Mouse (Mus musculus): ENCODE results near the gene Vegfc.

Vegfc gene

DNA sequence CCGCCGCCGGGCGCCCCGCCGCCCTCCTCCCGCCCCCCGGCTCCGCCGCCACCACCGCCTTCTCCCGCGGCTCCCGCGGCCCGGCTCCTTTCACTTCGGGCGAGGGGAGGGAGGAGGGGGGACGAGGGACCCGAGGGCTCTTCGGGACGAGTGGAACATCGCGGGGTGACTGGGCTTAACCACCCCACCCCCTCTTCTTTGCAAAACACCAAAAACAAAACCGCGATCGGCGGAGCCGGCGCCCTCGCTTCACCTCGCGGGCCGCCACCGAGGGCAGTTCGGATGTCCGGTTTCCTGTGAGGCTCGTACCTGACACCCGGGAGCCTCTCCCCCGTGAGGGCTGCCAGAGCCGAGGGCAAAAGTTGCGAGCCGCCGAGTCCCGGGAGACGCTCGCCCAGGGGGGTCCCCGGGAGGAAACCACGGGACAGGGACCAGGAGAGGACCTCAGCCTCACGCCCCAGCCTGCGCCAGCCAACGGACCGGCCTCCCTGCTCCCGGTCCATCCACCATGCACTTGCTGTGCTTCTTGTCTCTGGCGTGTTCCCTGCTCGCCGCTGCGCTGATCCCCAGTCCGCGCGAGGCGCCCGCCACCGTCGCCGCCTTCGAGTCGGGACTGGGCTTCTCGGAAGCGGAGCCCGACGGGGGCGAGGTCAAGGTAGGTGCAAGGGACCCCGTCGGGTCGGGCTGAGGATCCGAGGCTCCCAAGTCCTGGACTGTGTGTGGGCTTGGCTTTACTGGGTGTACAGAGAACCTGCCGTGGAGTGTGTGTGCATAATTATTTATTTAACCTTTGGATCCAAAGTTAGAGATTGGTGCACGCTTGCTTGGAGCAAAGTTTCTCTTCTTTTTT is at the start of gene Vegfc:
Vegfc (plus strand) TSS at position 336 of the 850 bp plus-strand sequence.
- DNase-seq = peak; percentile 37

- DNase-seq = no peak
These were observed 42.8 kb upstream of the Vegfc start for GRCm38 (mm10) chr8:54034584-54034983.

DNA sequence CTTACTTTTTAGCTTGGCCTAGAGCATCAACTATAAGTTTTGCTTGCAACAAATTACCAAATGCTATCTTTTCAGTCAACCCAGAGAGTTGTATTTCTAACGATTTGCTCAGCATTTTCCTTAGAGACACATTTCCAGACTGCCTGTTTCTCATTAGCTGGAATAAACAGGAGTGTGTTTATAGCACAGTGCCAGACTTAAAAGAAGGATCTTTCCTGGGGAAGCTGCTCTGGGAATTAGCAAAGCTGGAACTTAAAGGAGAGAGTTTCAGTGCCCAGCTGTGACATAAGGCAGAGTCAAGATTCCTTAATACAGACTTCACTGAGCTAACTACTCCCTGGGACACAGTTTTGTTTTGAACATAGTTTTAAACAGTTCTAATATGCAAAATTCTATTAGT is 34.8 kb upstream of the Vegfc start:
- no peak for DNase-seq

DNA sequence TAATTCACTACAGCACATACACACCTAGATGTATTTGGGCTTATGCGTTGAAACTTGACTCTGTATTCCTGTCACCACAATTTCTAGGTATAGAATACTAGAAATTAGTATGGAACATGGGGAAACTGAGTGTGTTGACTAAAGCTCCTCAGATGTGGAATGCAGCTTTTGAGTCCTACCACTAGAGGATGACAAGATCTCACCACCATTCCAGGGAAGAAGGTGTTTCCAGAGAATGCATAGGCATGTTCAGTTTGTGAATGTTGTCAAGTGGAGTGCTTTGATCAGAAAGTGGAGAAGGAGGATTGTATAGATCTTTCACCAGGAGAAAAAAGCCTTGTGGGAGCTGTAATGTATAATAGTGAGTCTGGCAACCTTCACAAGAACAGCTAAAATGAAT is 33.9 kb upstream of the Vegfc start:
- no peak for DNase-seq

DNA sequence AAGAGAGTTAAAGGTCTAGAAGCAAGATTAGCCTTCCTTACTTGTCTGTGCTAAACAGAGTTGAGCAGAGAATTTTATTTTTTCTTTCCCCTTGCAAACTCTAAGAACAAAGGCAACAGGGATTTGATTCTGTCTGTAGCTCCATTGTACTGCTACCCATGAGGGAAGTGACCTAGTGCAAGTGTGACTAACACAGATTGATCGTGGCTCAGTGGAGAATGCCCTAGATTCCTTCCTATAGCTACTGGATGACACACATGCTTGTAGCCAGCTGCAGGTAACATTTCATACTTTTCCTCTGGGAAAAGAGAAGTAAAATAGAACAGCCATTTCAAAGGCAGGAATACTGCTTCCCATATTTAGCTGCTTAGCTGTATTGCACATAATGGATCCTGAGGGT is 24.2 kb upstream of the Vegfc start:
- no peak for DNase-seq

DNA sequence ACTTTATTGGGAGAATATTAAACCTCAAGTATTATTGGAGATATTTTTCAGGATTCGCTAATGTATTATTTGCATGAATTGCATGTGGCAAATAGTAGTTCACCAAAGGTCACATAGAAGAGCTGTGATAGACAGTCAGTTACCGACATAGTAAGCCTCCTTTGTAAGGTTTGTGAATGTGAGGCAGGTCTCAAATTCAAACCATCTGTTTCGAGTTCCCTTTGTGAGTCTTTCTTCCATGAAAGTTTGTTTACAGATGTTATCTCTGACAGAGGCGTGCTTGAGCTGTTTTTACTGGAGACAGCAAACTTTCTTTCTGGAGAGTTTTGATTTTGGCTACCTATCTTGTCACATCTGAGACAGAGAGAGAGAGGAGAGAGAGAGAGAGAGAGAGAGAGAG is 11.9 kb upstream of the Vegfc start:
- no peak for DNase-seq

GRCm38 (mm10) chr8:54076301-54076700 is 1.1 kb upstream of the Vegfc start:
- DNase-seq = no peak

GRCm38 (mm10) chr8:54076791-54077270 is 575 bp upstream of the Vegfc start:
- peak; percentile 45 for DNase-seq

GRCm38 (mm10) chr8:54078121-54078440 is 675 bp downstream of the Vegfc start:
- DNase-seq = no peak

DNA sequence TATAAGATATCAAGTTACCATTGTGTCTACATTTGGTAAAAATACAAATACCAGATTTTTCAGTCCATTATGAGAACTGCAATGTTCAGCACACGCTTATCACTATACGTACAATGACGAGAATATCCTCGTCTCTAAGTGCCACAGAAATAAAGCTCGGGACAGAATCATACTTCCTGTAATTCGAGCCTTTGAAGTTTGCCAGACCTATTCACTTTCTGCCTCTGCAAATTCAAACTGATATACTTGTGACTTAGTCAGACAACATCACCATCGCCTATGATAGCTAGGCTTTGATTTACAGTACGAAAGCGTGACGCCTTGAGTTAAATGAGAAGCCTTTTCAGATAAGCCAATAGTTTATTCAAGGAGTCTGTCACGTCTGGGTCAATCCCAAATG is 1.6 kb downstream of the Vegfc start:
- DNase-seq = no peak

GRCm38 (mm10) chr8:54079601-54080000 is 2.2 kb downstream of the Vegfc start:
- no peak for DNase-seq

GRCm38 (mm10) chr8:54085896-54086295 is 8.5 kb downstream of the Vegfc start:
- no peak for DNase-seq

GRCm38 (mm10) chr8:54087114-54087513 is 9.7 kb downstream of the Vegfc start:
- no peak for DNase-seq

GRCm38 (mm10) chr8:54089204-54089603 is 11.8 kb downstream of the Vegfc start:
- no peak for DNase-seq

DNA sequence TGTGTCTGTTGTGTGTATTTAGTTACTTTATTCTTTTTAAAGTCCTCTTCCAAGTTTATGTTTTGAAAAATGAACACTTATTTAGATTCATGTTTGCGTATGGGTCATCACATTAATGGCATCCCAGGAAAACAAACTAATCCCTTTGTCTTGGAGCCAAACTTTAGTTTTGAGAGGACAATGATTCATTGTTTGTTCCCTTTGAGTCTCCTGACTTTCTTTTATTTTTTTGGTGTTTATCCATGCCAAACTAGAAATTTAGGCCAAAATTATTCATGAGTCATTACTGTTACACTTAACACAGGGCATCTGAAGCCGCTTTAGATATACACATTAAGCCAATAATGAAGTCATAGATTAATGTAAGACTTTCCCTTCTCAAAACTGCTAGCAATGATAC is 12.5 kb downstream of the Vegfc start:
- DNase-seq = no peak

- DNase-seq = no peak
These were observed 22.7 kb downstream of the Vegfc start for GRCm38 (mm10) chr8:54100058-54100457.

GRCm38 (mm10) chr8:54114581-54114980 is 37.2 kb downstream of the Vegfc start:
- DNase-seq = no peak

DNA sequence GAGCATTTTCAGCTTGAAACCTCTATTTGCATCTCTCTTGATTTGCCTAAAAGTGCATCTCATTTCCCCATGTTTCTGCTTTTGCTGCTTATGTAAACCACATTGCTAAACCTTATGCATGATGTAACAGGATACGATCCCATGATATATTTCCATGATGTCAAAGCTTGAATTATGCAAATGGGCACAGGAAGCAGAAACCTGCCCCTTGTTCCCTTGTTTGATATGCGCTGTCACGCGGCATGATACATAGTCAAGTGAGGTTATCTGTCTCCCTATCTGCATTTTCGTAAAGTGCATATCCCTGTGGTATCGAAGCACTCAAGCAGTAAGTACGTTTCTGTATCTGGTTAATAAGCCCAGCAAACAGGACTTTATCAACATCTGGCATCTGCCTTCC is 42.7 kb downstream of the Vegfc start:
- DNase-seq = no peak

- no peak for DNase-seq
These were observed 44.5 kb downstream of the Vegfc start for GRCm38 (mm10) chr8:54121942-54122341.

- DNase-seq = no peak
These were observed 44.9 kb downstream of the Vegfc start for GRCm38 (mm10) chr8:54122345-54122744.

GRCm38 (mm10) chr8:54130558-54130957 is 53.2 kb downstream of the Vegfc start:
- DNase-seq = no peak

DNA sequence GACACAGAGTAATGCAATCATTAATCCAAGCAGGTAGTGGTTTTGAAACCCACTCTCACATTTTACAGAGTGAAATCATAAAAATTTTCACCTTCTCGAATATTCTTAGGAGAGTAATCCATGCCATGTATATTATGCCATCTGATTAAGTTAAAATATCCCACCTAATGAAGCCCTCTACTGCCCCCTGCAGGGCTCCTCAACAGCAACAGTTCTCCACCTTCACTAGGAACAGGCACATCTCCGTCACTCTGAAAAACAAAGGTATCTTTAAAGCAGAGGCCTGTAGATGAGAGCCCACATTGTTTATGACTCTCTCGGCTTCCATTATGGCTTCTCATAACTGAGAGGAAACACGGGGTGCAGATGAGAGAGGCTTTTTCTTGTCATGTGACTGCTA is 75.8 kb downstream of the Vegfc start:
- no peak for DNase-seq

GRCm38 (mm10) chr8:54163505-54163904 is 86.1 kb downstream of the Vegfc start:
- DNase-seq = no peak

GRCm38 (mm10) chr8:54185336-54185735 is 107.9 kb downstream of the Vegfc start:
- DNase-seq = no peak

- no peak for DNase-seq
These were observed 108.5 kb downstream of the Vegfc start for GRCm38 (mm10) chr8:54185927-54186326.
